Mouse (Mus musculus): ENCODE measurements around the gene Nrarp.

DNA sequence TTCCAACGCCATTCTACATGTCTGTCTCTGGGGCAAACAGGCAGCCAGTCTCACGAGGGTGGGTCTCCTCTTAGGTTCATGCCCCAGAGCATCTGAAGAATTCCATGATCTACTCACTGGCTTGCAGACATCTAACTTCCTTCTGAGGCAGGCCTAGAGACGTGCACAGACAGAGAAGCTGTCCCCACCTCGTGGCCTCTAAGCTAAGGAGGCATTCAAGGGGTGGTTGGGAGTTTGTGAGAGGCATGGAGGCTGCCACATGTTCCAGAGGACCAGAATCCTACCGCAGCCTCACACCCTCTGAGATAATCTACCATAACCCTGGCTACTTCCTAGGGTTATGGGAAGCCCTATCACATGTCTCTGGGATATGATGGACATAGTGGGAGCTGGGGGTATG is 13.4 kb downstream of the Nrarp start:
- no peak for TF ChIP-seq CTCF (conservative IDR thresholded peaks at IDR 0.05; ENCODE audit: low read length)
- TF ChIP-seq NANOG (IDR thresholded peaks at IDR 0.05; ENCODE audit: borderline replicate concordance, low read length), result no peak
- TF ChIP-seq POU5F1 (IDR thresholded peaks at IDR 0.05; ENCODE audit: borderline replicate concordance, low read length), result no peak

All from E14TG2a.4 (cell line).